Mouse (Mus musculus) layer of hippocampus, postnatal 10 days (tissue): Measurements from ENCODE around the gene Sobp. TPM values are rescaled to one million over a fixed set of nuclear protein-coding genes. Genes with fewer than 3 reads are reported as not detected.

Source experiments
- DNase-seq, 2 experiments: peaks; one replicate each; pipeline ENCODE4 v3.0.0; 2021; ENCODE audit warnings: low spot score in 2 of 2
- total RNA-seq, 2 experiments: library from RNA; stranded (reverse); gene quantifications; 2 replicates each; pipeline ENCODE4 v1.2.3; 2021

Gene Sobp
- total RNA-seq, 2 experiments from 2014 or later, result 104 TPM

DNA sequence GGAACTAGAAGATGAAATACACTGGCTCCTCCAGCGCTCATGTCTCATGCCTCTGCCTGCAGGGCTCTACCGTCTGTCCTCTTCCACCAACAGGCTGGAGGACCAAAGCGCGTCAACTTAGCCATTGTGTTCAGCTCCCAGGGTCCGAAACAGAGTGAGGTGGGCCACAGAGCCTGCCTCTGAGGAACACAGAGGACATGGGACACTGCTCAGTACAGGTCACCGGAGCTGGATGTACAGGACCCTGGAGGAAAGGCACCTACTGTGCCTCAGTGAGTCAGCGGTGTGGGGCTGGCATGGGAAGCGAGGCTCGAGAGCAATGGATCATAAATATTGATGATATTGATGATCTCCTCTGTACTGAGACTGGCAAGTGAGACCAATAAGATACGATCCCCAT, 175.0 kb downstream of the Sobp start:
- DNase-seq, result no peak

GRCm38 (mm10) chr10:42997278-42997677, 177.1 kb downstream of the Sobp start:
- no peak for DNase-seq

GRCm38 (mm10) chr10:42995484-42995895, 178.8 kb downstream of the Sobp start:
- no peak for DNase-seq

GRCm38 (mm10) chr10:42994331-42994782, 180.0 kb downstream of the Sobp start:
- no peak for DNase-seq

DNA sequence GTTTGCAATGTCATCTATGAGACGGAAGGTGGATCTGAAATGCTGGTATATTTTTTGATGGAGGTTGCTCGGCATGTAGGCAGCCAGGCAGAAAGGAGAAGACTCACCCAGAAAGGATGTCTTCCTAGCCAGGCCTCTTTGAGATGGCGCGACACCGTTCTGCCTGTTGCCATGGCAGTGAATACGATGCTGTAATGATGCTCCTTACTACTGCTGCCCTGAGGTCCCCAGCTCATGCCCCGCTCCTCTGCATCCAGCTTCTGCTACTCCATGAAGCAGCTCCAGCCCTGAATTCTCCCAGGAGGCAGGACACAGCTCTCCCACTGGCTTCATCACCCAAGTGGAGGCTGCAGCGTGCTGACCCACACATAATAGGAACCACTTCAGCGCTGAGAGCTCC, 183.3 kb downstream of the Sobp start:
- DNase-seq, result no peak

DNA sequence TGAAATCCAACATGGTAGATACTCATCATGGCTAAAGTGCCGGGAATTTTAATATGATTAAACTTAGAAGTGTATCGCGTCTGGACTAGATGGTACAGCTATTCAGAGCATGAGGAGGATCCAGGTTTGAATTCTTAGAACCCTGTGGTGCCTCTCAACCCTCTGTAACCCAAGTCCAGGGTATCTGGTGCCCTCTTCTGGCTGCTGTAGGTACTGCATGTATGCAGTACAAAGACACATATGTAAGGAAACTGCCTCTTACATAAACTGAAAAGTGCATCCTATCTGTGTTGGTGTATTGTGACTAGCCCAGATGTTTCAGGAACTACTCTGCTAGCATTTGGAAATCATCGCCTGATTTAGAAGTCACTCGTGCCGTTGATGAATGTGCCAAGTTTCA, 184.4 kb downstream of the Sobp start:
- peak; percentile 58 to 59 for DNase-seq

GRCm38 (mm10) chr10:42988627-42989026, 185.7 kb downstream of the Sobp start:
- DNase-seq, result no peak

DNA sequence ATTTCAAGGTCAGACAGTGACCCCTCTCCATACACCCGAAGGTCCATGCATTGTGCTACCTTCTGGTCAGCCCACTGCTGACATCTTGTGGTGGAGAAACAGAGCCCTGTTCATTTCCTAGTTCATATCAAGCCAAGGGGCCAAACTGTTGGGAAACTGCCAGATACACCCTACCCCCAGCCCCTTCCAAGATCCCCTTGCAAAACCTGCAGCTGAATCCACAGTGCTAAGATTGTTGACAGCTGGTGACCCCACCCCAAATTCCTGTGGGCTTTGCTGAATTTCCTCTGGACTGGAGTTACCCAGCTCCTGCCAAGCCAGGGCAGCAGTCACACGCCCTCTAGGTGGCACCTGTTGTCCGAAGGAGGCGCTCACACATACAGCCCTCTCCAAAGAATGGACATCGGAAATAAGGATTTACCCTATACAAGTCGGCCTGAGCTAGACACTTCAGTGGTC, 186.7 kb downstream of the Sobp start:
- no peak for DNase-seq

GRCm38 (mm10) chr10:42984886-42985285, 189.4 kb downstream of the Sobp start:
- no peak for DNase-seq

GRCm38 (mm10) chr10:42980999-42981757, 193.2 kb downstream of the Sobp start:
- no peak for DNase-seq

DNA sequence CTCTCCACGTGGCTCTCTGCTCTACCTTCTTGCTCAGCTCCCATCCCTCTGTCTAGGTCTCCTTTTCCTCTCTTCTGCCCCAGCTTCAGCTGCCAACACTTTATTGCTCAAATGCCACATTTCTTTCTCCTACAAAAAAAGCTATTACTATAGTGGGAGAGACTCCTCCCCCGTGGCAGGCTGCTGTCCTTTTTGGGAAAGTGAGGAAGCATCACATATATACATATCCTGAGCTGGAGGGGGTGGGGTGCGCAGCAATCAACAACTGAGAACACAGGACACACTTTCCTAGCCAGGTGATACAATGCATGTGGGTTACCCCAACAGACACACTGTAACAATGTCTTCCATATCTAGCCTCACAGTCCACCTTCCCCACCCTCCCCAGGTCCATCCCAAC, 196.0 kb downstream of the Sobp start:
- DNase-seq, result no peak

GRCm38 (mm10) chr10:42976577-42976976, 197.8 kb downstream of the Sobp start:
- DNase-seq, result no peak

DNA sequence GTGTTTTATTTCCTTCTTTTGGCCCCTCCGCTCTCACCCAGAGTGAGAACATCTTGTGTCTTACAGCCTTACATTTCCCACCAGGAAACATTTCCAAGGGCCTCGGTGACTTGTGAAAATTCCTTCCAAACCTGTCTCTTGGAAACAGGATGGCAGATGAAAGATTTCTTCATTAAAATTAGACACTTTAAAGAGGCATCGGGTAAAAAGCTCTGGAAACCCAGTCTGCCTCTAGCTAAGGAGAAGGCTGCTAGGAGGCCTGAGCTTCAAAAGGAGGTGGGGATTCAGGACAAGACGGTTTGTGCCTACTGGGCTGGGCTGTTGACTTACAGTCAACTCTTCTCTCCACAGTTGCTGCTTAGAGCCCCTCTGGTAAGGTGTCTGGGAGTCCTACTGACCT, 200.8 kb downstream of the Sobp start:
- DNase-seq, result no peak

DNA sequence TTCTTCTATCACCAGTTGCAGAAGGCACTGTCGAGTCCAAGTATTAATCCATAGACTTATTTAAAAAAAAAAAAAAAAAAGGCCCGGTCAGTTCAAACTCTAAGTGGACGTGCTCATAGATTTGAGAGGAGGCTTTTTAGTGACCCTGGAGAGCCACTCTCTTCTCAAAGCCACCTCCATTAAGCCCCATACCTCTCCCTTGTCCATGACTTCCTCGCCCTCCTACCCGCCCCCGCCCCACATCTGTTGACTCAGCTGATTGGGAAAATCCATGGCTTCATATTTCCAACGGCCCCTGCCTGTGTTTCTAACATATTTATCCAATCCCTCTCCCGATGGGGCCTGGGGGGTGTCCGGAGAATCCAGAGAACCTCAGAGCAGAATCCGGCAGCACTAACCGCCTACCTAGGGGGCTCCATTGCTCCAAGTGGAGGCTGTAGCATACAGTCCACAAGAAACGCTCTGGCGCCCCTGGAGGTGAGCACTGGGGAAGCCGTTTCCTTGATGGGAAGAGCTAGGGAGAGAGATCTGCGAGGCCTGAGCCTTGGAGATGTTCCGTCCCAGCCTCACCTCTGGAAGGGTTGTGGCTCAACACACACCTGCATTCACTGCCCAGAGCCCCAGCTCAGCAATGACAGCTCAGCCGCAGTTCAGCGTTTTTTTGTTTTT, 201.7 kb downstream of the Sobp start:
- DNase-seq, result peak; percentile 79 to 81

- no peak for DNase-seq
Observed at GRCm38 (mm10) chr10:42968332-42968731, 206.0 kb downstream of the Sobp start.

DNA sequence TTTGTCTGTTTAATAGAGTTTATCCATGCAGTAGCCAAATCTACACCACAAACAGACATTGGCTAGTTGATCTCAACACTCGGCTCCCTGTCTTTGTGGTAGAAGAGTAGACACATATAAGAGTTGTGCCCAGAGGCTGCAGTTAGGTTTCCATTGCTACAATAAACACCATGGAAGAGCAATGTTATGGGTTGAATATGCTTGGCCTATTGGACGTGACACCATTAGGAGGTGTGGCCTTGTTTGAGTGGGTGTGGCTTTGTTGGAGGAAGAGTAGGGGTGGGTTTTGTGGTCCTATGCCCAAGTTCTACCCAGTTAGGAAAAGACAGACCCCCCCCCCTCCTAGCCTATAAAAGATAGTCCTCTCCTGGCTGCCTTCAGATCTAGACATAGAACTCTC, 211.3 kb downstream of the Sobp start:
- DNase-seq, result no peak

DNA sequence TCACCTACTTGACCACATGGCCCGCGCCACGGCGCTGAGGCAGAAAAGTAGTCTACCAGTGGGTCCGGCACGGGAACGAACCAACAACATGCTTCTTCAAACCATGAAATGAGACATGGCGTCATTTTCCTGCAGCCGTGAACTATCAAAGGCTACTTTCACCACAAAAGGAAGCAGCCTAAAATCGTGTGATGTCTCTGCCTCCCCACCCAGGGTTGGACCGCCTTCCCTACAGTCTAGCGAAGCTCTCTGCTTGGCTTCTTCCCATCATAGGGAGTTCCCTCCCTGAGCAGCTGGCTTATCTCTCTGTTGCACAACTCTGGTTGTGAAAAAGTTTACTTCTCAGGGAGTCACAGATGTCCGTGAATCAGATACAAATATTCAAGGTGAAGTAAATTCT, 211.7 kb downstream of the Sobp start:
- no peak for DNase-seq

GRCm38 (mm10) chr10:42962181-42962601, 212.1 kb downstream of the Sobp start:
- no peak for DNase-seq

GRCm38 (mm10) chr10:42961771-42962170, 212.6 kb downstream of the Sobp start:
- no peak for DNase-seq

- DNase-seq, result no peak
Observed at GRCm38 (mm10) chr10:42958686-42959085, 215.6 kb downstream of the Sobp start.

GRCm38 (mm10) chr10:42957881-42958651, 216.3 kb downstream of the Sobp start:
- peak; percentile 77 to 87 for DNase-seq

DNA sequence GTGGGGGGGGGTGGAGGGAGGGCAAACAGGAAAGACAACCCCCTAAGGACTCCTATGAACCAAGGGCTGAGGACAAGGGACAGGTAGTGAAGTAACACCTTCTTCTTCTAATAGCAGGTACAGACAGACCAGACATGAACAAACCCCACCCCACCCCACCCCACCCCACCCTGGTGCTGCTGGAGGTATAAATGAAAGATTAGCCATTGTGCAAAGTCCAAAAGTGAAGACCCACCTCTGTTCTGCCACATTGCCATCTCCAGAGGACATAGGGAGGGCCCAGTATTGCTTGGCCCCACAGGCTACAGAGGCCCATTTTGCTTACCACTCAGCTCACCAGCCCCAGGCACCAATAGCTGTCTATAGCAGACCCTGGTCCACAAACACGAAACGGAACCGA, 219.1 kb downstream of the Sobp start:
- no peak for DNase-seq
